Mouse (Mus musculus) 3T3-L1 (cell line): ENCODE data around the gene 2010111I01Rik.
"Not testable (repeated sequence)": the region's sequence is repeated elsewhere in the genome, so short reads cannot be mapped to it uniquely, and the experiment has no call there.

Experiments used
- DNase-seq: peaks from one replicate; pipeline ENCODE4 v3.0.0-alpha.2; 2015; ENCODE audit warnings: low read depth, low spot score

Gene 2010111I01Rik

GRCm38 (mm10) chr13:63074676-63074991 lies 109.9 kb downstream of the 2010111I01Rik start:
- DNase-seq, result no peak

- no peak for DNase-seq
Measured at GRCm38 (mm10) chr13:63075331-63075855, 110.7 kb downstream of the 2010111I01Rik start.

DNA sequence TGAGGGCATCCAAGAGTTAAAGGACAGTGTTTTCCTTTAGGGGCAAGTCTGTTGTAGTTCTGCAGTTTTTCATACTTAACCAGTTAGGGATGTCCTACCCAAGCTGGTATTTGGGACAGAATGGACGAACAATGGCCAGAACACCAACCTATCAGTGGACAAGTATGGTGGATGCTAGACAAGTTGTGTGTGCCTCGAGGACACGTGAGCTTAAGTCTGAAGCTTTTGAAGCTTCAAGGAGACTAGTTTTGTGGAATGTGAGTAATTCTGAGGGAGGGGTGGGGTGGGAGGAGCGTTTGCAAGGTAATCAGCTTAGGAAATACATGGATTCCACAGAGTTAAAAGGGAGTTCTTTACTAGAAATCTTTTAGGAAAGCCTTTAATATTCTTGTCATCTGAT lies 115.5 kb downstream of the 2010111I01Rik start:
- no peak for DNase-seq

DNA sequence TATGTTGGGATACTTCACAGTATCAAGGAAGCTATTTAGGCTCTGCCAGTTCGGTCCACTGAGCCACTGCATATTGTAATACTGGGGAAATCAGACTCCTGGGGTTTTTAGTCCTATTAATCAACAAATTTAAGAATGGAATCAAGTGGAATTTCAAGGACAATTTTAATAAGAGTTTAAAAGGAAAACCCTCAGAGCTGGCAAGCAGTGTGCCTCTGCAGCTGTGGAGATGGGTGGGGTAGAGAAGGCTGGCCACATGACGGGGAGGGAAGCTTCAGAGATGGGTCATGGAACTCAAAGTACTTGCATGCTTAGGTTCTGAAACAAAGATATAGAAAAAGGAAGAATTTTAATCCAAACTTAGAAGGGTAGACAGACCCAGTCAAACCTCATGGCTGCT lies 116.1 kb downstream of the 2010111I01Rik start:
- DNase-seq, result no peak

- no peak for DNase-seq
Measured at GRCm38 (mm10) chr13:63082555-63083136, 118.0 kb downstream of the 2010111I01Rik start.

DNA sequence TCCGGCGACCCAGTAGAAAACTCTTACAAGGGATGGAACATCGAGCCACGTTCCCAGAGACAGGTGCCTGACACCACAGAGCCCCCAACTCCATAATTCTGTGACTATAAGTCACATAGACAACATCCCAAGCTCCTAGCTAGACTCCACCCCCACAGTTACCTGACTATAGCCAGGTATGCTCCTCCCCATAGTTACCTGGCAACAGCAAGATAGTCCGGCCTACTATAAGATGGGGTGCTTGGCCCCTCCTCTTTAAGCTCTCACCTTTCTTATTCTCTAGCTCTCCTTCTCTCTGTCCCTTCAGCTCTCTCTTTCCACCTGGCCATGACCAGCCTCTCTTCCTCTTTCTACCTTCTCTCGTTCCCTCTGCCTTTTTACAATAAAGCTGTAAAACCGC lies 118.4 kb downstream of the 2010111I01Rik start:
- not testable (repeated sequence) for DNase-seq

- no peak for DNase-seq
Measured at GRCm38 (mm10) chr13:63083663-63084062, 119.0 kb downstream of the 2010111I01Rik start.

DNA sequence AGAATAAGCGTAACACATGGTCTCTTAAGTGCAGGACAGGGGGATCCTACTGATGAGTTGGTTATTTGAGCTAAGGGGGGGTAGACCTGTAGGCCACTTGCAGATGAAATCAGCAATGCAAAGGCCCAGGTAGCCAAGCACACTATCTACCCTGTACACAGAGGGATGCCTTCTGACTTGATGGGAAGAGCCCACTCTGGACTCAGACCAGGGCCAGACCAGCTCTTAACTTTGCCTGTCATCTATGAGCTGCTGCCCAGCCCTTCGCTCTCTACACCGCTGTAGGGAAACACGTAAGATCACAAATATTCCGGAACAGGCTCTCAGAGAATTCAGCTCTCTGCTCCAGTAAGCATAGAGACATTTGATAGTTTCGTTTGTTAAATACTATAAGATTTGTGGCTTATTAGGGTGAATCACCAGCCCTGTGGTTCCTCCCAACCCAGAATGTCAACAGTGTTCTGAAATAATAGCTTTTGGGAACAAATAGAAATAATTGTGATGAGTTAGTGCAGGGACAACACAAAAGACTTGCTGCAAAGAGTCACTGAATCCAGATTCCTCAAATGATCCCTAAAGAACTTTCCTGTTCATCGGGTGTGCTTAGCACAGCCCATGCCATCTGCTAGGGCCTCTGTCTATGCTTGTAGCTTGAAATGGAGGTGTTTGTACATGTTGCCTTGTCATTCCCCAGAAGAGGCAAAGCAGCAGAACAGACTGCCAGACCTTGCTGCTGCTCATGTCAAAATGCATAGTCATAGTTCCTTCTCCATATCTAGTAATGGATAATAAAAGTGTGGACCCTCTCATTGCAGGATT lies 123.4 kb downstream of the 2010111I01Rik start:
- peak; percentile 47 for DNase-seq

GRCm38 (mm10) chr13:63089513-63089912 lies 124.8 kb downstream of the 2010111I01Rik start:
- peak; percentile 44 for DNase-seq

GRCm38 (mm10) chr13:63091246-63091645 lies 126.6 kb downstream of the 2010111I01Rik start:
- DNase-seq, result peak; percentile 66

GRCm38 (mm10) chr13:63092299-63092698 lies 127.6 kb downstream of the 2010111I01Rik start:
- no peak for DNase-seq

- no peak for DNase-seq
Measured at GRCm38 (mm10) chr13:63092874-63093273, 128.2 kb downstream of the 2010111I01Rik start.

- DNase-seq, result peak; percentile 66
Measured at GRCm38 (mm10) chr13:63093636-63094035, 128.9 kb downstream of the 2010111I01Rik start.

DNA sequence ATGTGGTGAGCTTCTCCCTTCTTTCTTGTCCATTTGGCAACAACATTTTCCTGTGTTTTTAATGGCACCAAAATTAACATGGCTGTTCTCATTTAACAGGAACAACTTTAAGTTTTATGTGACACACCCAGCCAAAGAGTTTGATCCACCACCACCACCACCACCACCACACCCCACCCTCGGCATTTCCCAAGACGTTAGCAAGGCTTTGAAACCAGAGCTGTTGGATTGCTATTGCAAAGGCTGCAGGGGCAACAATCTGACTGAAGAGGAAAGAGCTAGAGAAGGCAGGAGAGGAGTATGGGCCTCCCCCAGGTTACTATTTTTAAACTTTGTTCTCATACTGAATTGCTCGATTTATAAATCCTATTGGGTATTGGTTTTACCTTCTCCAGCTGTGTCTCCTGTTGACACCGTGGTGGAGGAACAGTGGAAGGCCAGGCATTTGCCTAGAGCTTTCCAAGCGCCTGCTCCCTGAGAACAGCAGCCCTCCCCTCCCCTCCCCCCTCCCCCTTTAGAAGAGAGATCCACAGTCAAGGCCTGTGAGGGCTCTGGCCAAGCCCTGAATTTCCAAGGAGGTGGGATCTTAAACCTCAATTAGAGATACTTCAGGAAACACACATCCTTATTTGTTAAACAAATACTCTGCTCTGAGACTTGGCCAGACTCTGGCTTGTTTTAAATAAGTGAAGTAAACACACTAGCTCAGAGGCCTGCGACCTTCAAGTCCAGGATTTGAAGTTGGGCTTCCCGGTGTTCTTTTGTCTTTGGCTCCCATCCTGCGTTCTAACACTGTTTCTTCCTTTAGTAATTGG lies 129.8 kb downstream of the 2010111I01Rik start:
- no peak for DNase-seq

DNA sequence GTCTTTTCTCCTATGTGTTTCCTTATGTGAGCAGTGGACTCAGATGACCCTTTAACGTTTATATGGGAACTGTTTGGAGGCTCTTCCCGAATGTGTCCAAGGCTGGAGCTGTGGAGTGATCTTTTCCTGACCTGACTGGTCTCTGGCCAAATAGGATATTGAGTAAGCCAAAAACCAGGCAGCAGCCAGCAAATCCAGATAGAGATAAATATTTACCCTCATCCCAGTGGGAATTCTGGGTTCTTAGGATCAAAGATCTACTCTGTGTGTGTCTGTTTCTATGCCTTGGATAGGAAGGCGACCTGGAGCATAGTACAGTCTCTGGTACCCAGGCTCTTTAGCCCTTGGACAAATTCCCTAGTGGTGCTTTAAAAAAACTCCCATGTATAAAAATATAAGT lies 132.1 kb downstream of the 2010111I01Rik start:
- no peak for DNase-seq

- no peak for DNase-seq
Measured at GRCm38 (mm10) chr13:63097440-63097930, 132.8 kb downstream of the 2010111I01Rik start.

DNA sequence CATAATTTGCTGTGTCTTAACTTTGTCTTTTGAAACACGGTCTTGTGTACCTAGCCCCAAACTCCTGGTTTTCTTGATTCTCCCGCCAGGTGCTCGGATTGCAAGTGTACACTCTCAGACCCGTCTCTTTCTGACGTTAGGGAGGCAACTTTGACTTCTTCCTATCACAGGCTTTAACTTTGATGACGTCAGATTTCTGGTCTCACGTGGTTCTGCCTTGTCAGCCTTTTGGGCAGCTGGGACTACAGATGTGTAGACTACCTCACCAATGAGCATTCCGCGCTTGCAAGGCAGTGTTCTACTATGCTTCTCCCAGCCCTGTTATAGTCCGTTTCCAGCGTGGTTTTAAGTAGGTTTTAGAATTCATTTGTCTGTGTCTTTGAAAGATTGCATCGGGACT lies 137.1 kb downstream of the 2010111I01Rik start:
- no peak for DNase-seq

GRCm38 (mm10) chr13:63102848-63103585 lies 138.3 kb downstream of the 2010111I01Rik start:
- no peak for DNase-seq

- peak; percentile 67 for DNase-seq
Measured at GRCm38 (mm10) chr13:63106574-63106973, 141.9 kb downstream of the 2010111I01Rik start.

DNA sequence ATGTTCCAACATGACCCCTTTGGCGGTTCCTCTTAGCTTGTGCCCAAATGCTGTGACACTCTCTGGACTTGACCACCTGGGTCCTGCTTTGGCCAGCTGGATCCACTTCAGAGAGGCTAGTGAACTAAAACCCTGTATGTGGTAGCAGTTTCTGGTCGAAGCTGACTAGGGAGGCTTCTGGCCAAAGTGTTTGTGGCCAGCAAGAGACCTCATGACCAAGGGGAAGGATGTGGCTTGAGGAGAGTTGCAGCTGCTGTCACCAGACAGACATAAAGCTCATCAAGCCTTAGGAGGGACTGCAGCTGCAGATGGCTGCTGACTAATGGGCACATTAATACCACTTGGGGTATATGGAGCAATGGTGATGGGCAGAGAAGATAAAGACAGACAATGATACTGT lies 143.9 kb downstream of the 2010111I01Rik start:
- DNase-seq, result peak; percentile 69
